Mouse (Mus musculus): ENCODE data around the gene Mras. TPM values are rescaled to one million over a fixed set of nuclear protein-coding genes. Genes with fewer than 3 reads are reported as not detected.

The Mras gene
- total and polyA plus RNA-seq, 2 experiments from 2014 or later: 74.0 to 75.5 TPM

- WGBS: 92% methylated on average over 1 of the region's 1 CpGs
These were observed 98.0 kb downstream of the Mras start for GRCm38 (mm10) chr9:99339182-99339581.

GRCm38 (mm10) chr9:99338293-99338692, 98.9 kb downstream of the Mras start:
- H3K27me3 ChIP-seq (ENCODE audit: insufficient read depth, low read length): no peaks in the 10 kb centered on the region
- H3K9me3 ChIP-seq (ENCODE audit: low read length): no peaks in the 10 kb centered on the region
- no peak overlapping the region for H3K9ac ChIP-seq (replicated peaks; ENCODE audit: low read length)
- ATAC-seq (peak; percentile 62; the same call in 1 of the 2 replicates), DNase-seq (ENCODE audit: low spot score) (no peak)
- no peak overlapping the region for H3K4me3 ChIP-seq (ENCODE audit: low read length)
- 93% methylated on average over 1 of the region's 1 CpGs for WGBS
- no peak overlapping the region for H3K4me2 ChIP-seq (ENCODE audit: low read depth, low read length)
- H3K4me1 ChIP-seq (ENCODE audit: insufficient read depth, low read length): no peaks in the 10 kb centered on the region
- TF ChIP-seq CTCF (IDR thresholded peaks at IDR 0.05; ENCODE audit: low read depth): no peak
- no peak overlapping the region for H3K27ac ChIP-seq
- H3K36me3 ChIP-seq (ENCODE audit: insufficient read depth, low read length): no peaks in the 10 kb centered on the region

More at GRCm38 (mm10) chr9:99339182-99339581, 98.0 kb downstream of the Mras start:
- H3K4me1 ChIP-seq (ENCODE audit: insufficient read depth, low read length): no peaks in the 10 kb centered on the region
- no peak for ATAC-seq
- no peaks in the 10 kb centered on the region for H3K27me3 ChIP-seq (ENCODE audit: insufficient read depth, low read length)
- DNase-seq (ENCODE audit: low spot score): no peak
- peak; percentile 32 for TF ChIP-seq CTCF (IDR thresholded peaks at IDR 0.05; ENCODE audit: low read depth)
- no peaks in the 10 kb centered on the region for H3K9me3 ChIP-seq (ENCODE audit: low read length)
- H3K4me3 ChIP-seq (ENCODE audit: low read length): no peak overlapping the region
- H3K36me3 ChIP-seq (ENCODE audit: insufficient read depth, low read length): no peaks in the 10 kb centered on the region
- H3K27ac ChIP-seq: no peak overlapping the region
- H3K4me2 ChIP-seq (ENCODE audit: low read depth, low read length): no peak overlapping the region
- H3K9ac ChIP-seq (replicated peaks; ENCODE audit: low read length): no peak overlapping the region

GRCm38 (mm10) chr9:99336538-99336937, 100.6 kb downstream of the Mras start:
- WGBS: 92% methylated on average over 4 of the region's 4 CpGs
- no peak for ATAC-seq
- H3K4me1 ChIP-seq (ENCODE audit: insufficient read depth, low read length): no peaks in the 10 kb centered on the region
- H3K36me3 ChIP-seq (ENCODE audit: insufficient read depth, low read length): no peaks in the 10 kb centered on the region
- H3K4me2 ChIP-seq (ENCODE audit: low read depth, low read length): no peak overlapping the region
- H3K9me3 ChIP-seq (ENCODE audit: low read length): no peaks in the 10 kb centered on the region
- H3K27ac ChIP-seq: no peak overlapping the region
- TF ChIP-seq CTCF (IDR thresholded peaks at IDR 0.05; ENCODE audit: low read depth): no peak
- H3K9ac ChIP-seq (replicated peaks; ENCODE audit: low read length): no peak overlapping the region
- H3K4me3 ChIP-seq (ENCODE audit: low read length): no peak overlapping the region
- no peak for DNase-seq (ENCODE audit: low spot score)
- no peaks in the 10 kb centered on the region for H3K27me3 ChIP-seq (ENCODE audit: insufficient read depth, low read length)

Other genes starting within 250 kb of the Mras start
- not detected in 2 replicates for gene Faiml, start 200.1 kb downstream of the Mras start, total RNA-seq (2014; rRNA removed)
- gene Faiml, start 200.1 kb downstream of the Mras start, polyA plus RNA-seq (2015; fragmentation: Nextera tagmentation; extraction: Ambion mirVana): not detected in 2 replicates
- 22.7 and 27.9 TPM in 2 replicates for gene Cep70, start 194.0 kb downstream of the Mras start, total RNA-seq (2014; rRNA removed)
- 44.4 and 50.4 TPM in 2 replicates for gene Cep70, start 194.0 kb downstream of the Mras start, polyA plus RNA-seq (2015; fragmentation: Nextera tagmentation; extraction: Ambion mirVana)
- 0.72 and 1.3 TPM in 2 replicates for gene Esyt3, start 78.8 kb downstream of the Mras start, total RNA-seq (2014; rRNA removed)
- gene Esyt3, start 78.8 kb downstream of the Mras start, polyA plus RNA-seq (2015; fragmentation: Nextera tagmentation; extraction: Ambion mirVana): 0.68 and 1.00 TPM in 2 replicates
- gene Nme9, start 14.1 kb upstream of the Mras start, total RNA-seq (2014; rRNA removed): 1.0 TPM in 1 of 2 replicates, not detected in the other
- 0.64 and 0.82 TPM in 2 replicates for gene Nme9, start 14.1 kb upstream of the Mras start, polyA plus RNA-seq (2015; fragmentation: Nextera tagmentation; extraction: Ambion mirVana)
- 69.2 and 114 TPM in 2 replicates for gene Armc8, start 131.5 kb upstream of the Mras start, total RNA-seq (2014; rRNA removed)
- 66.9 and 68.5 TPM in 2 replicates for gene Armc8, start 131.5 kb upstream of the Mras start, polyA plus RNA-seq (2015; fragmentation: Nextera tagmentation; extraction: Ambion mirVana)
- gene Dbr1, start 138.4 kb upstream of the Mras start, total RNA-seq (2014; rRNA removed): 17.9 and 18.1 TPM in 2 replicates
- gene Dbr1, start 138.4 kb upstream of the Mras start, polyA plus RNA-seq (2015; fragmentation: Nextera tagmentation; extraction: Ambion mirVana): 27.4 and 30.7 TPM in 2 replicates
- gene A4gnt, start 175.1 kb upstream of the Mras start, total RNA-seq (2014; rRNA removed): not detected in 2 replicates
- gene A4gnt, start 175.1 kb upstream of the Mras start, polyA plus RNA-seq (2015; fragmentation: Nextera tagmentation; extraction: Ambion mirVana): not detected in 2 replicates
- 17.0 and 26.1 TPM in 2 replicates for gene Dzip1l, start 192.1 kb upstream of the Mras start, total RNA-seq (2014; rRNA removed)
- 8.1 and 8.5 TPM in 2 replicates for gene Dzip1l, start 192.1 kb upstream of the Mras start, polyA plus RNA-seq (2015; fragmentation: Nextera tagmentation; extraction: Ambion mirVana)